Mouse (Mus musculus) megakaryocyte, embryonic 14.5 days (primary cell): Measurements from ENCODE around the gene Ikzf2. TPM values are rescaled to one million over a fixed set of nuclear protein-coding genes. Genes with fewer than 3 reads are reported as not detected.

ENCODE experiments used
- H3K27me3 ChIP-seq: replicated peaks from 2 replicates; pipeline ENCODE3; 2012; ENCODE audit warnings: inconsistent platforms
- H3K36me3 ChIP-seq: replicated peaks from 2 replicates; pipeline ENCODE3; 2012; ENCODE audit warnings: low read length, inconsistent platforms, mixed read lengths
- H3K4me1 ChIP-seq: 2 replicates; pipeline ENCODE4 v1.6.1; 2012; ENCODE audit warnings: inconsistent platforms
- H3K4me3 ChIP-seq: replicated peaks from 2 replicates; pipeline ENCODE3; 2012; ENCODE audit warnings: moderate library complexity, mild to moderate bottlenecking, inconsistent platforms
- H3K9me3 ChIP-seq: 2 replicates; pipeline ENCODE4 v1.6.1; 2012; ENCODE audit warnings: inconsistent platforms
- FLI1 ChIP-seq: IDR thresholded peaks from 2 replicates; pipeline ENCODE4 v1.6.1; 2012; ENCODE audit warnings: low read length, inconsistent platforms, mixed read lengths
- GATA1 ChIP-seq: IDR thresholded peaks from 3 replicates; pipeline ENCODE4 v1.6.1; 2012; ENCODE audit warnings: mixed read lengths, low read length, inconsistent platforms, borderline replicate concordance
- polyA plus RNA-seq: library from polyadenylated mRNA; stranded (reverse); fragments of >175 nt; gene quantifications from 2 replicates; pipeline ENCODE4 v1.2.3, GENCODE M21; 2012; ENCODE audit warnings: low replicate concordance; ENCODE audit not compliant: insufficient read depth

The Ikzf2 gene
- polyA plus RNA-seq, 1 experiment, result 1.7 TPM

GRCm38 (mm10) chr1:69604213-69604612 lies 82.8 kb downstream of the Ikzf2 start:
- Histone ChIP-seq H3K9me3 (no peaks in the 10 kb centered on the region), H3K4me3 (no peak overlapping the region), H3K27me3 (no peaks in the 10 kb centered on the region), H3K36me3 (no peaks in the 10 kb centered on the region), H3K4me1 (peaks cover 13% of the 10 kb centered on the region)
- no peak for TF ChIP-seq FLI1
- no peak for TF ChIP-seq GATA1

GRCm38 (mm10) chr1:69600954-69601353 lies 86.1 kb downstream of the Ikzf2 start:
- H3K27me3 ChIP-seq, result no peaks in the 10 kb centered on the region
- H3K4me3 ChIP-seq, result no peak overlapping the region
- peaks cover 7% of the 10 kb centered on the region for H3K4me1 ChIP-seq
- no peaks in the 10 kb centered on the region for H3K36me3 ChIP-seq
- H3K9me3 ChIP-seq, result no peaks in the 10 kb centered on the region
- TF ChIP-seq FLI1, result no peak
- no peak for TF ChIP-seq GATA1

- Histone ChIP-seq H3K36me3 (no peaks in the 10 kb centered on the region), H3K27me3 (no peaks in the 10 kb centered on the region), H3K9me3 (no peaks in the 10 kb centered on the region), H3K4me3 (no peak overlapping the region), H3K4me1 (peaks cover 7% of the 10 kb centered on the region)
- TF ChIP-seq GATA1 (no peak), FLI1 (no peak)
Observed at GRCm38 (mm10) chr1:69599074-69599772, 87.8 kb downstream of the Ikzf2 start.

GRCm38 (mm10) chr1:69591889-69592288 lies 95.2 kb downstream of the Ikzf2 start:
- Histone ChIP-seq H3K9me3 (no peaks in the 10 kb centered on the region), H3K27me3 (no peaks in the 10 kb centered on the region), H3K4me1 (peaks cover 17% of the 10 kb centered on the region), H3K36me3 (no peaks in the 10 kb centered on the region), H3K4me3 (no peak overlapping the region)
- no peak for TF ChIP-seq GATA1
- TF ChIP-seq FLI1, result no peak

GRCm38 (mm10) chr1:69591328-69591801 lies 95.7 kb downstream of the Ikzf2 start:
- Histone ChIP-seq H3K4me3 (no peak overlapping the region), H3K9me3 (no peaks in the 10 kb centered on the region), H3K27me3 (no peaks in the 10 kb centered on the region), H3K4me1 (peaks cover 17% of the 10 kb centered on the region), H3K36me3 (no peaks in the 10 kb centered on the region)
- TF ChIP-seq GATA1 (no peak), FLI1 (no peak)

GRCm38 (mm10) chr1:69585546-69585945 lies 101.5 kb downstream of the Ikzf2 start:
- TF ChIP-seq FLI1, result no peak
- no peak for TF ChIP-seq GATA1
- H3K4me3 ChIP-seq, result no peak overlapping the region
- H3K27me3 ChIP-seq, result no peaks in the 10 kb centered on the region

GRCm38 (mm10) chr1:69583932-69584659 lies 102.9 kb downstream of the Ikzf2 start:
- H3K9me3 ChIP-seq, result no peaks in the 10 kb centered on the region
- TF ChIP-seq GATA1 (no peak), FLI1 (no peak)

More at GRCm38 (mm10) chr1:69585546-69585945, 101.5 kb downstream of the Ikzf2 start:
- Histone ChIP-seq H3K9me3 (no peaks in the 10 kb centered on the region), H3K36me3 (no peaks in the 10 kb centered on the region), H3K4me1 (peaks cover 23% of the 10 kb centered on the region)

GRCm38 (mm10) chr1:69578917-69579316 lies 108.1 kb downstream of the Ikzf2 start:
- H3K27me3 ChIP-seq, result no peaks in the 10 kb centered on the region
- no peak overlapping the region for H3K4me3 ChIP-seq
- H3K4me1 ChIP-seq, result no peaks in the 10 kb centered on the region
- TF ChIP-seq GATA1, result no peak
- TF ChIP-seq FLI1, result no peak
- H3K9me3 ChIP-seq, result no peaks in the 10 kb centered on the region
- H3K36me3 ChIP-seq, result peaks cover 14% of the 10 kb centered on the region

More at GRCm38 (mm10) chr1:69583932-69584659, 102.9 kb downstream of the Ikzf2 start:
- H3K4me1 ChIP-seq, result peaks cover 15% of the 10 kb centered on the region
- H3K27me3 ChIP-seq, result no peaks in the 10 kb centered on the region
- no peaks in the 10 kb centered on the region for H3K36me3 ChIP-seq
- no peak overlapping the region for H3K4me3 ChIP-seq

- TF ChIP-seq GATA1, result no peak
- TF ChIP-seq FLI1, result no peak
- Histone ChIP-seq H3K27me3 (no peaks in the 10 kb centered on the region), H3K9me3 (no peaks in the 10 kb centered on the region), H3K4me3 (no peak overlapping the region), H3K4me1 (peaks cover 8% of the 10 kb centered on the region), H3K36me3 (peaks cover 12% of the 10 kb centered on the region)
Observed at GRCm38 (mm10) chr1:69559443-69560090, 127.5 kb downstream of the Ikzf2 start.

- no peaks in the 10 kb centered on the region for H3K9me3 ChIP-seq
- TF ChIP-seq FLI1, result no peak
- TF ChIP-seq GATA1, result no peak
- H3K4me3 ChIP-seq, result no peak overlapping the region
- H3K36me3 ChIP-seq, result peaks cover 5% of the 10 kb centered on the region
- no peaks in the 10 kb centered on the region for H3K27me3 ChIP-seq
- peaks cover 8% of the 10 kb centered on the region for H3K4me1 ChIP-seq
Observed at GRCm38 (mm10) chr1:69555636-69556151, 131.4 kb downstream of the Ikzf2 start.
